Mouse (Mus musculus): ENCODE results near the gene Mxi1. TPM values are rescaled to one million over a fixed set of nuclear protein-coding genes. Genes with fewer than 3 reads are reported as not detected.

The Mxi1 gene
- total RNA-seq, 1 experiment, result 20.1 TPM

GRCm38 (mm10) chr19:53391386-53391785 is 81.1 kb downstream of the Mxi1 start:
- Histone ChIP-seq H3K9me3 (ENCODE audit: control insufficient read depth, insufficient read depth, low read depth, low read length) (no peaks in the 10 kb centered on the region), H3K36me3 (ENCODE audit: control insufficient read depth, insufficient read depth, low read length, poor library complexity, severe bottlenecking) (peaks cover 16% of the 10 kb centered on the region), H3K4me3 (ENCODE audit: insufficient read depth in 1 of 2, low read depth in 1 of 2, low read length in 2 of 2, poor library complexity in 1 of 2, severe bottlenecking in 1 of 2) (peak overlapping the region; percentile 84 to 85), H3K9ac (ENCODE audit: insufficient read depth, low read depth, low read length, poor library complexity, severe bottlenecking) (peak overlapping the region; percentile 92), H3K27ac (ENCODE audit: insufficient read depth, low read depth, low read length, poor library complexity, severe bottlenecking) (peak overlapping the region; percentile 81), H3K4me1 (ENCODE audit: control insufficient read depth in 2 of 2, insufficient read depth in 2 of 2, low read length in 2 of 2, poor library complexity in 1 of 2) (peaks cover 2 to 12% of the 10 kb centered on the region in 2 experiments; a peak in 3 of 4 replicates)
- in situ Hi-C loops (cut with MboI; ENCODE audit: low sequenced_read_pairs in 2 of 2, unreplicated experiment in 2 of 2), result loop anchor here in 1 of 2 experiments (10.0 kb wide), 1 partner anchor 183 kb away; no protein-coding TSS in a partner anchor
- DNase-seq (ENCODE audit: low read depth, low spot score), result no peak
- TF ChIP-seq MAFK (IDR thresholded peaks at IDR 0.05; ENCODE audit: insufficient read depth, low read depth, low read length) (no peak), ZC3H11A (IDR thresholded peaks at IDR 0.05; ENCODE audit: borderline replicate concordance, low read depth, low read length) (no peak), ZNF384 (IDR thresholded peaks at IDR 0.05; ENCODE audit: low read depth, low read length) (no peak), CHD2 (IDR thresholded peaks at IDR 0.05; ENCODE audit: low read depth, low read length) (no peak), HCFC1 (IDR thresholded peaks at IDR 0.05; ENCODE audit: borderline replicate concordance, insufficient read depth, low read length) (no peak)

DNA sequence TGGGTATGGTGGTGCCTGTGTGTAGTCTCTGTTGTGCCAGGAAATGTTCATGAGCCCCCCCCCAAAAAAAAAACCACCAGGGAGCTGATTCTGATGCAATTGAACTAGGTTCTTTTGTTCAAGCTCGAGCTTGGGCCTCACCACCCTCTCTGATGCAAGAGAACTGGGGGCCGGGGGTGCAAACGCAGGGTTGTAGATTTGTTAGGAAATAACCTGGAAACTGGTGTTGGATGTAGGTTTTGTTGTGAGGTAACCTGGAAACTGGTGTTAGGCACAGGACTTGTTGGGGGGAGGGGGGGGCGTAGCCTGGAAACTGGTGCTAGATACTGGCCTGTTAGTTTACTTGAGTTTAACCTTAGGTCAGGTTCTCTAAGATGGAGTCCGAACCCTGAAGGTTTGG is 81.5 kb downstream of the Mxi1 start:
- in situ Hi-C loops (cut with MboI; ENCODE audit: low sequenced_read_pairs in 2 of 2, unreplicated experiment in 2 of 2), result loop anchor here in 1 of 2 experiments (10.0 kb wide), 1 partner anchor 183 kb away; no protein-coding TSS in a partner anchor
- Histone ChIP-seq H3K4me1 (ENCODE audit: control insufficient read depth in 2 of 2, insufficient read depth in 2 of 2, low read length in 2 of 2, poor library complexity in 1 of 2) (peaks cover 2 to 12% of the 10 kb centered on the region in 2 experiments; a peak in 3 of 4 replicates), H3K4me3 (ENCODE audit: insufficient read depth in 1 of 2, low read depth in 1 of 2, low read length in 2 of 2, poor library complexity in 1 of 2, severe bottlenecking in 1 of 2) (peak overlapping the region; percentile 84 to 85), H3K27ac (ENCODE audit: insufficient read depth, low read depth, low read length, poor library complexity, severe bottlenecking) (peak overlapping the region; percentile 81; the same call in 1 of the 2 replicates), H3K36me3 (ENCODE audit: control insufficient read depth, insufficient read depth, low read length, poor library complexity, severe bottlenecking) (peaks cover 15% of the 10 kb centered on the region), H3K9ac (ENCODE audit: insufficient read depth, low read depth, low read length, poor library complexity, severe bottlenecking) (peak overlapping the region; percentile 92), H3K9me3 (ENCODE audit: control insufficient read depth, insufficient read depth, low read depth, low read length) (no peaks in the 10 kb centered on the region)
- no peak for DNase-seq (ENCODE audit: low read depth, low spot score)
- TF ChIP-seq MAFK (IDR thresholded peaks at IDR 0.05; ENCODE audit: insufficient read depth, low read depth, low read length), result no peak
- TF ChIP-seq ZNF384 (IDR thresholded peaks at IDR 0.05; ENCODE audit: low read depth, low read length), result no peak
- no peak for TF ChIP-seq HCFC1 (IDR thresholded peaks at IDR 0.05; ENCODE audit: borderline replicate concordance, insufficient read depth, low read length)
- no peak for TF ChIP-seq CHD2 (IDR thresholded peaks at IDR 0.05; ENCODE audit: low read depth, low read length)

GRCm38 (mm10) chr19:53392781-53393343 is 82.5 kb downstream of the Mxi1 start:
- TF ChIP-seq ZNF384 (IDR thresholded peaks at IDR 0.05; ENCODE audit: low read depth, low read length) (no peak), ZC3H11A (IDR thresholded peaks at IDR 0.05; ENCODE audit: borderline replicate concordance, low read depth, low read length) (no peak)
- Histone ChIP-seq H3K4me3 (ENCODE audit: insufficient read depth in 1 of 2, low read depth in 1 of 2, low read length in 2 of 2, poor library complexity in 1 of 2, severe bottlenecking in 1 of 2) (0 out of 4 replicates have a peak overlapping the region, but pooled peaks of 1 of the 2 experiments have one; percentile 3), H3K36me3 (ENCODE audit: control insufficient read depth, insufficient read depth, low read length, poor library complexity, severe bottlenecking) (peaks cover 6% of the 10 kb centered on the region), H3K9ac (ENCODE audit: insufficient read depth, low read depth, low read length, poor library complexity, severe bottlenecking) (peak overlapping the region; percentile 57; the same call in 1 of the 2 replicates), H3K4me1 (ENCODE audit: control insufficient read depth in 2 of 2, insufficient read depth in 2 of 2, low read length in 2 of 2, poor library complexity in 1 of 2) (peaks cover 5 to 15% of the 10 kb centered on the region in 2 experiments), H3K9me3 (ENCODE audit: control insufficient read depth, insufficient read depth, low read depth, low read length) (no peaks in the 10 kb centered on the region), H3K27ac (ENCODE audit: insufficient read depth, low read depth, low read length, poor library complexity, severe bottlenecking) (peak overlapping the region; percentile 63; the same call in 1 of the 2 replicates)
- DNase-seq (ENCODE audit: low read depth, low spot score), result peak; percentile 40
- in situ Hi-C loops (cut with MboI; ENCODE audit: low sequenced_read_pairs in 2 of 2, unreplicated experiment in 2 of 2), result loop anchor here in 1 of 2 experiments (10.0 kb wide), 1 partner anchor 182 kb away; no protein-coding TSS in a partner anchor

DNA sequence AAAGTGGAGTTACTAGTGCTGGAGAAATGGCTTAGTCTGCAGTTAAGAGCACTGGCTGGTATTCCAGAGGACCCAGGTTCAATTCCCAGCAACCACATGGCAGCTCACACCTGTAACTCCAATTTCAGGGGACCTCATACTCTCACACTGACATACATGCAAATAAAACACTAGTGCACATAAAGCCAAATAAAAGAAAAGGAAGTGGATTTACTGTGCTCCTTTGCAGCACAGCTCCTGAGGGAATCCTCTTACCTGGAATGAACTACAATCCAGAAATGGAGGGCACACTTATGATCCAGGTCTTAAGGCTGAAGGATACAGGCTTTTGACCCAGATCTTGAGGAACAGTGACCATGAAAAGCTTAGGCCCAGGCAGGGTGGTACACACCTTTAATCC is 83.3 kb downstream of the Mxi1 start:
- Histone ChIP-seq H3K36me3 (ENCODE audit: control insufficient read depth, insufficient read depth, low read length, poor library complexity, severe bottlenecking) (peaks cover 2% of the 10 kb centered on the region; the same call in 1 of the 2 replicates), H3K4me3 (ENCODE audit: insufficient read depth in 1 of 2, low read depth in 1 of 2, low read length in 2 of 2, poor library complexity in 1 of 2, severe bottlenecking in 1 of 2) (no peak overlapping the region; a peak in 1 of 4 replicates), H3K27ac (ENCODE audit: insufficient read depth, low read depth, low read length, poor library complexity, severe bottlenecking) (peak overlapping the region; percentile 63; the same call in 1 of the 2 replicates), H3K9me3 (ENCODE audit: control insufficient read depth, insufficient read depth, low read depth, low read length) (no peaks in the 10 kb centered on the region), H3K9ac (ENCODE audit: insufficient read depth, low read depth, low read length, poor library complexity, severe bottlenecking) (peak overlapping the region; percentile 57; the same call in 1 of the 2 replicates), H3K4me1 (ENCODE audit: control insufficient read depth in 2 of 2, insufficient read depth in 2 of 2, low read length in 2 of 2, poor library complexity in 1 of 2) (peaks cover 6 to 15% of the 10 kb centered on the region in 2 experiments)
- in situ Hi-C loops (cut with MboI; ENCODE audit: low sequenced_read_pairs in 2 of 2, unreplicated experiment in 2 of 2), result loop anchor here in 1 of 2 experiments (10.0 kb wide), 1 partner anchor 181 kb away; no protein-coding TSS in a partner anchor
- DNase-seq (ENCODE audit: low read depth, low spot score), result no peak
- TF ChIP-seq CHD2 (IDR thresholded peaks at IDR 0.05; ENCODE audit: low read depth, low read length) (no peak), ZC3H11A (IDR thresholded peaks at IDR 0.05; ENCODE audit: borderline replicate concordance, low read depth, low read length) (no peak), HCFC1 (IDR thresholded peaks at IDR 0.05; ENCODE audit: borderline replicate concordance, insufficient read depth, low read length) (no peak), MAFK (IDR thresholded peaks at IDR 0.05; ENCODE audit: insufficient read depth, low read depth, low read length) (no peak), ZNF384 (IDR thresholded peaks at IDR 0.05; ENCODE audit: low read depth, low read length) (no peak)

Data from ES-E14 (cell line).